Mouse (Mus musculus) urinary bladder, postnatal 14 days (tissue): Measurements from ENCODE around the gene Gm3415.
"Not testable (repeated sequence)": the region's sequence is repeated elsewhere in the genome, so short reads cannot be mapped to it uniquely, and the experiment has no call there.

Experiments used
- DNase-seq: peaks from one replicate; pipeline ENCODE4 v3.0.0; 2021; ENCODE audit warnings: low spot score

The Gm3415 gene

DNA sequence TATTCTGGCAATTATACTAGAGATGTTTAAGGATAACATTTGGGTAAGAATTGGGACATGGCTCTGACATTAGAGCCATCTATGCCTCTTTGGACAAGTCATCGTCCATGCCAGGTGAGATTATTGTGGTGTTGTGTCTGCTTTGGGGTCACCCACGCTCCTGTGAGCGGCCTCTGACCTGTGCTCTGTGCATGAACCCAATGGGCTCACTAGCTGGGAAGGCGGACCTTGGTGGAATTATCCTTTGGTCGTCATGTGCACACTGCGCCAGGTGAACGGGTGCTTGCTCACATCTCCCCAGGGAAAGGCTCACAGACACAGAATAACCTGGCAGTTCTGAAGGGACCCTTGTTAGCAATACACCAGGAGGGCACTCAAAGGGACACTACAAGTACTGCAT is 43.3 kb downstream of the Gm3415 start:
- not testable (repeated sequence) for DNase-seq

DNA sequence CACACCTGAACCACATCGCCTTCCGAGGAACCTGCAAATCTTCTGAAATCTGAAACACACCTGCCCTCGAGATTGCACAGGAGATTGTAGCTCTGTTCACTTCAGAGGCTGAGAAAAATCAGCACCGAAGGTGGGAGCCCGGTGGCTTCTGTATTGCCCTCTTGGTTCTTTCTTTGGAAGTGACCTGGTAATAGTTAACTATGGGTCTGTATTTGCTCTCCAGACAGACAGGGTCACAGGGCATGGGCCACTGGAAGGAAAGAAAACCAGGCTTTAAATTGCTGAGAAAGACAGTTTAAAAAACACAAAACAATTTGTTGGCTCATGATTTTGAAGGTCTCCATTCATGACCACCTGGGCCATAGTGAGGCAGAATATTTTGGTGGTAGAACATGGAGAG is 44.0 kb downstream of the Gm3415 start:
- DNase-seq, result no peak

DNA sequence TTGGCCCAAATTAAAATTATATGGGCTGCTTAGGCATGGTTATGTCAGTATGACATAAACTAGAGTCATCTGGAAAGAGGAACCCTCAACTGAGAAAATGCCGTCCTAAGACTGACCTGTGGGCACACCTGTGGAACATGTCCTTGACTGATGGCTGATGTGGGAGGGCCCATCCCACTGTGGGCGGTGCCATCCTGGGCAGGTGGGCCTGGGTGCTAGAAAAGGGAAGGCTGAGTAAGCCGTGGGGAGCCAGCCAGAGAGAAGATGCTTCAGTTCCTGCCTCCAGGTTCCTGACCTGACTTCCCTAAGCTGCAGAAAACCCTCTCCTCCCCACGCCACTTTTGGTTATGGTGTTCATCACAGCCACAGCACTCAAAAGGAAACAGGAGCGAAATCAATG is 50.3 kb downstream of the Gm3415 start:
- DNase-seq, result no peak

DNA sequence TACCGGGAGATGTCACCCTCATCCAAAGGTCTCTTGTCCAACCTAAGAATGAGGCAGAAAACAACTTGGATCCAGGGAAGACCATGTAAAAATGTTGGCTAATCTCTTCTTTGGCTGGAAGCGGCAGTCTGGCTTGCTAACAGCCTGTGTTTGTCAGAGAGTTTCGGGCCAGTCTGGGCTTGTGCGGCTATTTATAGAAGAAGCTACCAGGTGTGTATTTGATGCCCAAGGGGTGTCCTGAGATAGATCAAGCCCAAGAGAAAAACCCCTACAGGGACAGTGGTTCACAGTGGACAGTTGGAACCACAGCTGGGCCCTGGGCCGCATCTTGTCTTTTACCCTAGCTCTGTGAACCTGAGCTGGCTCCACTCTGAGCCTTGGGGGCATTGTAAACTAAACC is 51.0 kb downstream of the Gm3415 start:
- DNase-seq, result no peak

DNA sequence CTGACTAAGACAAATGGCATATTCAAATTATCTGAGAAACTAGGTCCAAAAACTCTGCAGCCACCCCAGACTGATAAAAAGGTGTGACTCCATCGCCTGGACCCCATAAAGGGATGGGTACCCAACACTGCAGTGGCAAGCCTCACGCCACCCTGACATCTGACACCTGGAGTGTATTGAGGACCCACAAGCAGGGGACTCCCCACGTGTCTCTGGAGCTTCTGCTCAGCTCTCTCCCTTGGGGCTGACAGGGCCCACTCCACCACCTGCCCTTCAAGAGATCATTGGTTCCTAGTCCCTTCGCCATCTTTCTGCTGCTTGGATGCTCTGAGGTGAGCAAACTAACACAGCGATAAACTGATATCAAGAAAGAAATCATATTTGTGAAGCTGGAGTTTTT is 51.9 kb downstream of the Gm3415 start:
- no peak for DNase-seq
